Mouse (Mus musculus): Measurements from ENCODE around the gene Cort.
A peak's percentile ranks its signal among the peaks of the same experiment; 100 is the strongest.
"Not testable (repeated sequence)": the region's sequence is repeated elsewhere in the genome, so short reads cannot be mapped to it uniquely, and the experiment has no call there.

Cort gene

GRCm38 (mm10) chr4:149126663-149127062, at the start of gene Cort:
Cort (minus strand) TSS chr4:149126763.
- no peak for DNase-seq (ENCODE audit: low read depth, low spot score)

GRCm38 (mm10) chr4:149173661-149174060, 47.1 kb upstream of the Cort start:
- DNase-seq (ENCODE audit: low read depth, low spot score): no peak

GRCm38 (mm10) chr4:149172666-149173065, 46.1 kb upstream of the Cort start:
- DNase-seq (ENCODE audit: low read depth, low spot score): no peak

- no peak for DNase-seq (ENCODE audit: low read depth, low spot score)
Measured at GRCm38 (mm10) chr4:149172083-149172482, 45.5 kb upstream of the Cort start.

- DNase-seq (ENCODE audit: low read depth, low spot score): no peak
Measured at GRCm38 (mm10) chr4:149171581-149171981, 45.0 kb upstream of the Cort start.

- DNase-seq (ENCODE audit: low read depth, low spot score): no peak
Measured at GRCm38 (mm10) chr4:149170394-149170931, 43.9 kb upstream of the Cort start.

GRCm38 (mm10) chr4:149169926-149170325, 43.4 kb upstream of the Cort start:
- DNase-seq (ENCODE audit: low read depth, low spot score): not testable (repeated sequence)

GRCm38 (mm10) chr4:149168016-149168415, 41.5 kb upstream of the Cort start:
- DNase-seq (ENCODE audit: low read depth, low spot score): no peak

GRCm38 (mm10) chr4:149166957-149167611, 40.5 kb upstream of the Cort start:
- DNase-seq (ENCODE audit: low read depth, low spot score): no peak

- DNase-seq (ENCODE audit: low read depth, low spot score): peak; percentile 90
Measured at GRCm38 (mm10) chr4:149166215-149166946, 39.8 kb upstream of the Cort start, which contains the start of gene Pgd. Pgd (minus strand) TSS chr4:149166771.

- DNase-seq (ENCODE audit: low read depth, low spot score): no peak
Measured at GRCm38 (mm10) chr4:149164150-149164549, 37.6 kb upstream of the Cort start.

GRCm38 (mm10) chr4:149163196-149163595, 36.6 kb upstream of the Cort start:
- no peak for DNase-seq (ENCODE audit: low read depth, low spot score)

- no peak for DNase-seq (ENCODE audit: low read depth, low spot score)
Measured at GRCm38 (mm10) chr4:149161166-149161565, 34.6 kb upstream of the Cort start.

GRCm38 (mm10) chr4:149159891-149160290, 33.3 kb upstream of the Cort start:
- DNase-seq (ENCODE audit: low read depth, low spot score): no peak

- DNase-seq (ENCODE audit: low read depth, low spot score): no peak
Measured at GRCm38 (mm10) chr4:149159203-149159602, 32.6 kb upstream of the Cort start.

- DNase-seq (ENCODE audit: low read depth, low spot score): no peak
Measured at GRCm38 (mm10) chr4:149157415-149157973, 30.9 kb upstream of the Cort start.

- DNase-seq (ENCODE audit: low read depth, low spot score): no peak
Measured at GRCm38 (mm10) chr4:149155711-149156110, 29.1 kb upstream of the Cort start.

- no peak for DNase-seq (ENCODE audit: low read depth, low spot score)
Measured at GRCm38 (mm10) chr4:149154859-149155258, 28.3 kb upstream of the Cort start.

GRCm38 (mm10) chr4:149150721-149151120, 24.2 kb upstream of the Cort start:
- DNase-seq (ENCODE audit: low read depth, low spot score): no peak

GRCm38 (mm10) chr4:149150256-149150655, 23.7 kb upstream of the Cort start:
- no peak for DNase-seq (ENCODE audit: low read depth, low spot score)

GRCm38 (mm10) chr4:149149611-149150010, 23.0 kb upstream of the Cort start:
- DNase-seq (ENCODE audit: low read depth, low spot score): no peak

- no peak for DNase-seq (ENCODE audit: low read depth, low spot score)
Measured at GRCm38 (mm10) chr4:149149196-149149595, 22.6 kb upstream of the Cort start.
